Mouse (Mus musculus): ENCODE measurements at regions not wholly inside any gene's neighbourhood (a gene's known extent, or its start where the extent isn't known, plus 50 kb on each side); places are given as distances from the start of the nearest gene placed in this dataset.

DNA sequence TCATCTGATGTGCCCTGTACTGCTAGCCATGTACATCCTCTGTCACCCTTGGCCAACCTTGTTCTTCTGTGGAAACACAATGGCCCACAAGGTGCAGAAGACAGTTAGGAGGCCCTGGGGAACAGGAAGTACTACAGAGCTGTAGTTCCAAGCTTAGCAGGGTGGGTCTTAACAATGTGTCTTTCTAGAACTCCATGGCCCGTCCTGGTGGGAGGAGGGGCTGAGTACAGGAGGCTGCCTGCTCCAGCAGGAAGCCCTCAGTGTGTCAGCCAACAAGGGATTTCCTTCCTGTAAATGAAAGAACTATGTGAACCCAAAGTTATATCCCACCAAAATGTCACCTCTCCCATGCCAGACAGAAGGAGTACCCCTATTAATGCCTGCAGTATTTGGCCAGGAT, 190.4 kb downstream of the Gm10260 start:
- DNase-seq (ENCODE audit: low read depth, low spot score): no peak
- H3K27ac ChIP-seq (ENCODE audit: control insufficient read depth, low read depth, low read length): no peak overlapping the region
- TF ChIP-seq POLR2AphosphoS5 (IDR thresholded peaks at IDR 0.05; ENCODE audit: borderline replicate concordance, low read depth, low read length) (no peak), MEF2A (IDR thresholded peaks at IDR 0.05; ENCODE audit: extremely low read depth, insufficient replicate concordance, low read depth, low read length, poor library complexity, severe bottlenecking) (no peak), MYC (IDR thresholded peaks at IDR 0.05; ENCODE audit: low read depth, low read length) (no peak), KAT2A (conservative IDR thresholded peaks at IDR 0.05; ENCODE audit: low read depth, low read length) (no peak), UBTF (IDR thresholded peaks at IDR 0.05; ENCODE audit: borderline replicate concordance, insufficient read depth, low read depth, low read length) (no peak), SIN3A (IDR thresholded peaks at IDR 0.05; ENCODE audit: low read length) (no peak), ZNF384 (IDR thresholded peaks at IDR 0.05; ENCODE audit: low read depth, low read length) (no peak), TCF12 (IDR thresholded peaks at IDR 0.05; ENCODE audit: low read depth, low read length) (no peak), ELF1 (IDR thresholded peaks at IDR 0.05; ENCODE audit: low read depth, low read length) (no peak), ZMIZ1 (IDR thresholded peaks at IDR 0.05; ENCODE audit: low read depth, low read length) (no peak), USF1 (IDR thresholded peaks at IDR 0.05; ENCODE audit: low read depth, low read length) (no peak), USF2 (IDR thresholded peaks at IDR 0.05; ENCODE audit: borderline replicate concordance in 1 of 2, insufficient read depth in 1 of 2, low read depth in 1 of 2, low read length in 2 of 2) (no peak), MAFK (IDR thresholded peaks at IDR 0.05; ENCODE audit: borderline replicate concordance, low read depth, low read length) (no peak)
- H3K9ac ChIP-seq (ENCODE audit: control insufficient read depth, low read depth, low read length, poor library complexity, severe bottlenecking): no peak overlapping the region
- peaks cover 0 to 10% of the 10 kb centered on the region in 2 experiments; a peak in 2 of 4 replicates for H3K36me3 ChIP-seq (ENCODE audit: control insufficient read depth in 1 of 2, insufficient read depth in 2 of 2, low read length in 2 of 2)
- H3K27me3 ChIP-seq (ENCODE audit: control insufficient read depth in 1 of 2, insufficient read depth in 2 of 2, low read length in 2 of 2): no peaks in the 10 kb centered on the region; a peak in 1 of 4 replicates
- H3K9me3 ChIP-seq (replicated peaks; ENCODE audit: insufficient read depth, low read length): no peaks in the 10 kb centered on the region
- no peaks in the 10 kb centered on the region for H3K79me2 ChIP-seq (ENCODE audit: control insufficient read depth, insufficient read depth, low read length, poor library complexity)
- H3K4me1 ChIP-seq (ENCODE audit: control insufficient read depth in 1 of 2, insufficient read depth in 2 of 2, low read length in 2 of 2): peaks cover 2 to 18% of the 10 kb centered on the region in 2 experiments
- no peak overlapping the region for H3K4me3 ChIP-seq (ENCODE audit: control insufficient read depth in 1 of 2, insufficient read depth in 1 of 2, low read depth in 2 of 2, low read length in 2 of 2)

DNA sequence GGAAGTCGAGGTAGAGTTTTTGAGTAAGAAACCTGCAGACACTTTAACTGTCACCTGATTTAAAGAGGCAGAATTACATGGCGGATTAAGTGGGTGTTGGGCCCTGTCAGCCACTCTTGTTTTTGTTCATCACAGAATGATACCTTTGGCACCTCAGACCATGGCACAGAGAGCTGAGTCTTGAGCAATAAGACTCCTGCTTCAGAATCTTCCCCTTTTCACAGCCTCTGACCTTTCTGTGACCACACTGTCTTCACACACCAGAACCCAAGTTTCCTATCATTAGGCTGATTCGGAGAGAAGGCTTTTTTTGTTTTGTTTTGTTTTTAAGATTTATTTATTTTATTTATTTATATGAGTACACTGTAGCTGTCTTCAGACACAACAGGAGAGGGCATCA, 192.8 kb downstream of the Gm10260 start:
- no peak for TF ChIP-seq SIN3A (IDR thresholded peaks at IDR 0.05; ENCODE audit: low read length)
- no peak for TF ChIP-seq MEF2A (IDR thresholded peaks at IDR 0.05; ENCODE audit: extremely low read depth, insufficient replicate concordance, low read depth, low read length, poor library complexity, severe bottlenecking)
- no peak for TF ChIP-seq UBTF (IDR thresholded peaks at IDR 0.05; ENCODE audit: borderline replicate concordance, insufficient read depth, low read depth, low read length)
- no peak for TF ChIP-seq MAZ (IDR thresholded peaks at IDR 0.05; ENCODE audit: low read depth, low read length)
- no peak for TF ChIP-seq MYB (IDR thresholded peaks at IDR 0.05; ENCODE audit: low read depth, low read length)
- TF ChIP-seq ZNF384 (IDR thresholded peaks at IDR 0.05; ENCODE audit: low read depth, low read length): no peak
- no peak for TF ChIP-seq E2F4 (IDR thresholded peaks at IDR 0.05; ENCODE audit: borderline replicate concordance, low read depth, low read length)
- Histone ChIP-seq H3K27ac (ENCODE audit: control insufficient read depth, low read depth, low read length) (no peak overlapping the region), H3K9me3 (replicated peaks; ENCODE audit: insufficient read depth, low read length) (no peaks in the 10 kb centered on the region), H3K79me2 (ENCODE audit: control insufficient read depth, insufficient read depth, low read length, poor library complexity) (no peaks in the 10 kb centered on the region), H3K4me1 (ENCODE audit: control insufficient read depth in 1 of 2, insufficient read depth in 2 of 2, low read length in 2 of 2) (peaks cover 0 to 8% of the 10 kb centered on the region in 2 experiments; a peak in 2 of 4 replicates), H3K4me3 (ENCODE audit: control insufficient read depth in 1 of 2, insufficient read depth in 1 of 2, low read depth in 2 of 2, low read length in 2 of 2) (no peak overlapping the region), H3K9ac (ENCODE audit: control insufficient read depth, low read depth, low read length, poor library complexity, severe bottlenecking) (no peak overlapping the region), H3K36me3 (ENCODE audit: control insufficient read depth in 1 of 2, insufficient read depth in 2 of 2, low read length in 2 of 2) (peaks cover 0 to 2% of the 10 kb centered on the region in 2 experiments; a peak in 2 of 4 replicates), H3K27me3 (ENCODE audit: control insufficient read depth in 1 of 2, insufficient read depth in 2 of 2, low read length in 2 of 2) (no peaks in the 10 kb centered on the region; a peak in 1 of 4 replicates)
- no peak for DNase-seq (ENCODE audit: low read depth, low spot score)

Data from MEL (cell line).